Mouse (Mus musculus) liver, embryonic 14.5 days (tissue): ENCODE measurements around the gene Ppm1d. TPM values are rescaled to one million over a fixed set of nuclear protein-coding genes. Genes with fewer than 3 reads are reported as not detected.

ENCODE experiments used
- ATAC-seq: fragments of 200-750 bp; cut with Nextera tagmentation; 2 replicates; pipeline ENCODE4 v1.8.0; 2017; ENCODE audit warnings: moderate number of reproducible peaks, mild to moderate bottlenecking, moderate library complexity; ENCODE audit not compliant: insufficient read depth
- DNase-seq, 3 experiments: peaks; one replicate each; pipeline ENCODE4 v3.0.0-alpha.2; 2012 to 2013; ENCODE audit warnings: low read depth in 3 of 3, low spot score in 3 of 3
- H3K27ac ChIP-seq: fragments of 300-500 bp; sonication (generic); 2 replicates; pipeline ENCODE4 v1.5.1; 2014; ENCODE audit warnings: moderate library complexity, mild to moderate bottlenecking, control low read depth, inconsistent platforms
- H3K27me3 ChIP-seq: fragments of 300-500 bp; sonication (generic); 2 replicates; pipeline ENCODE4 v1.6.1; 2014; ENCODE audit warnings: mild to moderate bottlenecking, low read length, moderate library complexity; ENCODE audit not compliant: control insufficient read depth, insufficient read depth
- H3K36me3 ChIP-seq: fragments of 300-500 bp; sonication (generic); replicated peaks from 2 replicates; pipeline ENCODE4 v1.6.1; 2014; ENCODE audit warnings: low read depth; ENCODE audit not compliant: control insufficient read depth, insufficient read depth
- H3K4me1 ChIP-seq, 2 experiments: fragments of 200-500 bp in 1 of 2; fragments of 300-500 bp in 1 of 2; sonication (generic) in 1 of 2; replicated peaks; 2 replicates each; pipeline ENCODE4 v1.6.1; 2012 to 2014; ENCODE audit warnings: antibody characterized with exemption in 1 of 2, inconsistent platforms in 1 of 2, low read length in 1 of 2; ENCODE audit not compliant: control insufficient read depth in 2 of 2, insufficient read depth in 2 of 2
- H3K4me2 ChIP-seq: fragments of 300-500 bp; sonication (generic); 2 replicates; pipeline ENCODE4 v1.6.1; 2014; ENCODE audit warnings: low read depth, mild to moderate bottlenecking, control low read depth, moderate library complexity
- H3K4me3 ChIP-seq, 2 experiments: fragments of 200-500 bp in 1 of 2; fragments of 300-500 bp in 1 of 2; sonication (generic) in 1 of 2; 2 replicates each; pipeline ENCODE4 v1.5.1; 2012 to 2014; ENCODE audit warnings: low read depth in 2 of 2, low read length in 2 of 2, mild to moderate bottlenecking in 2 of 2, control low read depth in 1 of 2, inconsistent platforms in 1 of 2, moderate library complexity in 1 of 2; ENCODE audit not compliant: insufficient read depth in 1 of 2
- H3K9ac ChIP-seq: fragments of 300-500 bp; sonication (generic); replicated peaks from 2 replicates; pipeline ENCODE4 v1.6.1; 2014; ENCODE audit warnings: mild to moderate bottlenecking, control low read depth, moderate library complexity
- H3K9me3 ChIP-seq: fragments of 300-500 bp; sonication (generic); 2 replicates; pipeline ENCODE4 v1.6.1; 2016; ENCODE audit warnings: low read length, mixed read lengths; ENCODE audit not compliant: control insufficient read depth
- CTCF ChIP-seq: IDR thresholded peaks from 2 replicates; pipeline ENCODE4 v1.5.1; 2016; ENCODE audit warnings: antibody characterized with exemption, low read depth, control low read depth
- EP300 ChIP-seq: IDR thresholded peaks from 2 replicates; pipeline ENCODE4 v1.6.1; 2016; ENCODE audit warnings: antibody characterized with exemption, low read depth
- WGBS: fragments of 180-500 bp; shearing (Covaris S2); extraction: QIAGEN DNeasy Blood & Tissue Kit; methylation state at CpG from one replicate; pipeline ENCODE4 v1.1.7; 2014; ENCODE audit not compliant: insufficient replicate concordance; 5-methylcytosine and 5-hydroxymethylcytosine counted together
- polyA plus RNA-seq, 2 experiments: library from polyadenylated mRNA; depleted of rRNA in 1 of 2; stranded (reverse) in 1 of 2; unstranded in 1 of 2; fragments of >200 nt; fragmentation: Nextera tagmentation in 1 of 2; extraction: Ambion mirVana in 1 of 2; gene quantifications; 2 replicates each; pipeline versions ENCODE4 v1.2.1 to v1.2.3; 2012 to 2014

Ppm1d gene
- polyA plus RNA-seq, 2 experiments, result 12.5 to 21.9 TPM

DNA sequence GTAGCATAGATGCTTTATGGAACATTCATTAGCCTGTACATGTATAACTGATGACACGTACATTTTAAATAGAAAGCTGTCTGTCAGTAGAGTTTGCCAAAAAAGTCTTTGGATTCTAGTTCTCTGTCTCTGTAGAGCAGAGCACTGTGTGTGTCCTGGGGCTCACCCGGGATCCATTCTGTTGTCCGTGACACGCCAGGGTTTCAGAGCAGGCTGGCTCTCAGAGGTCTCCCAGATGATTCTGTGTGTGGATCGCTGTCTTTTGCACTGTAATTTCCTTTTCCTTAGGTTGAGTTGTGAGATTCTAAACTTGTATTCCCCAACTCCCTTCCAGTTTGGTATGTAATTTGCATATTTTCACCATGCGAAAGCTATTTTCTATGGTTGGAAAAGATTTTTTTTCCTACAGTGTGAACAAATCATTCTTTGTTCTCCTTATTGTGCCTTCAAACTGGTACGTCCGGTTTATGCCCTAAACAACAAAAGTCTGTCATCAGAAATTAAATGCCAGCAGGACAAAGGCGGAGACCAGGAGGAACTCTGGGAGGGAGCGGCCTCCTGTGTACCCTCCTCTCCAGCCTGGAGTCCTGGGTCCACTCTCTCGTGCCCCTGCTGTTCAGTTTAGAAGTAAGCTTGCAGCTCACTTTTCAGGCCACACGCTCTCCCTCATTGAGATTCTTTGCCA is 81.3 kb downstream of the Ppm1d start:
- no peak for DNase-seq
- Histone ChIP-seq H3K36me3 (no peaks in the 10 kb centered on the region), H3K27ac (no peak overlapping the region), H3K9me3 (no peaks in the 10 kb centered on the region), H3K4me2 (no peak overlapping the region), H3K4me3 (no peak overlapping the region), H3K9ac (no peak overlapping the region), H3K4me1 (no peaks in the 10 kb centered on the region), H3K27me3 (no peaks in the 10 kb centered on the region)
- 75% methylated on average over 12 of the region's 12 CpGs for WGBS
- ATAC-seq, result no peak
- TF ChIP-seq EP300 (no peak), CTCF (no peak)

DNA sequence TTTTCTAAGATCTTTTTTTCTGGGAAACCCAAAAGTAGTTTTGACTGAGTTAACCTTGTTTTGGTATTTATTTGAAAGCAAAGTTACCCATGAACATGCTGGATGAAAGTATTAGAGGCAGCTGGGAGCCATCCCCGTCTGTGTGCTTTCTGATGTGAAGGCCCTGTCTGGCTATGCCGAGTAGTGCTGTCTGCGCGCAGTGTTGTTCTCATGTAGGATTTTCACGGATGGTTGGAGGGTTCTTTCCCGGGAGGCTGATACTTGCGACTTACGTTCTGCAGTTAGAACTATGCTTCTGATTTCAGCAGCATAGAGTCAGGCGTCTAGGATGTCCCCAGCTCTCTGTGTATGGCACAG is 81.8 kb downstream of the Ppm1d start:
- no peaks in the 10 kb centered on the region for H3K27me3 ChIP-seq
- no peak overlapping the region for H3K4me3 ChIP-seq
- TF ChIP-seq CTCF (no peak), EP300 (no peak)
- H3K4me2 ChIP-seq, result no peak overlapping the region
- H3K36me3 ChIP-seq, result no peaks in the 10 kb centered on the region
- H3K9me3 ChIP-seq, result no peaks in the 10 kb centered on the region
- no peak overlapping the region for H3K27ac ChIP-seq
- DNase-seq (no peak), ATAC-seq (no peak)
- WGBS, result 79% methylated on average over 9 of the region's 9 CpGs
- no peak overlapping the region for H3K9ac ChIP-seq
- H3K4me1 ChIP-seq, result no peaks in the 10 kb centered on the region

DNA sequence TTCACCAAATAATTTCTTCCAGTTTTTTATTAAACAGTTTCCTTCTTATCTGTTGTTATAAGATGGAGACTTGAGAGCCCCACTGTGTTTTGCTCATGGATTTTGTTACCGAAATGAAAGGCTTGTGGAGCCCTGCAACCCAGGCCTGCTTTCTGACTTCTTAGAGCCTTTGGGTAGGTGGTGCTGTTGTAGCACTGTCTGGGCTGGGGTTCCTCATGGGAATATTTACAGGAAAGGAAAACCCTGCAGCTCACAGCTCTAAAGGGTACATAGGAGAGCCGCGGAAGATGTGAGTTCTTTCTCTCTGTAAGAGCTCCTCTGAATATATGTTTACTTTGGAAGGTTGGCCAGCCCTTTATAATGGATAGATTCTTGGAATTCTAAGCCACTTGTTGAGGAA is 82.9 kb downstream of the Ppm1d start:
- TF ChIP-seq EP300 (no peak), CTCF (no peak)
- no peak for DNase-seq
- Histone ChIP-seq H3K4me1 (no peaks in the 10 kb centered on the region), H3K27ac (no peak overlapping the region), H3K9me3 (no peaks in the 10 kb centered on the region), H3K4me3 (no peak overlapping the region), H3K27me3 (no peaks in the 10 kb centered on the region), H3K9ac (no peak overlapping the region), H3K36me3 (no peaks in the 10 kb centered on the region), H3K4me2 (no peak overlapping the region)
- ATAC-seq, result no peak
- 80% methylated on average over 3 of the region's 3 CpGs for WGBS

DNA sequence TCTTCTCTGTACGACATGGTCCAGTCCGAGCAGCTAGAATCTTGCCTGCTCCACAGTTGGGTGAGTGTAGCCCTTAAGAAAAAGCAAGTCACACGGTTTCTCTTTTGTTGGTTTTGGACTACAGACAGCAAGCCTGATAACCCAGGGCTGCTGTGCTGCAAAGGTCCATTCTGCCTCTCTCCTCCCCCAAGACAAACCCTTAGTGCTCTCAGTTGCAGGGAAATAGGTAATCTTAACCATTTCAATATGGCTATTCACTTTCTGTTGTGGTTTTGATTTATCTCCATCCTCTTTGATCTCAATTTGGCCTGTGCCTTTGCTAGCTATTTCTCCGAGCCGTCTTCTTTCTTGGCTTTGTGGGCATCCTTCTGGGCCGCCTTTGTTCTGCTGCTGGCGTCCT is 84.3 kb downstream of the Ppm1d start:
- 72% methylated on average over 7 of the region's 7 CpGs for WGBS
- H3K9me3 ChIP-seq, result no peaks in the 10 kb centered on the region
- no peak overlapping the region for H3K27ac ChIP-seq
- no peak for TF ChIP-seq EP300
- H3K9ac ChIP-seq, result no peak overlapping the region
- no peaks in the 10 kb centered on the region for H3K4me1 ChIP-seq
- DNase-seq (no peak), ATAC-seq (no peak)
- no peak overlapping the region for H3K4me2 ChIP-seq
- H3K27me3 ChIP-seq, result no peaks in the 10 kb centered on the region
- no peak overlapping the region for H3K4me3 ChIP-seq
- no peaks in the 10 kb centered on the region for H3K36me3 ChIP-seq

Other genes starting within 250 kb of the Ppm1d start
- gene Usp32, start 171.1 kb upstream of the Ppm1d start, polyA plus RNA-seq (2012; rRNA removed), result 15.0 and 25.6 TPM in 2 replicates
- 14.4 and 17.7 TPM in 2 replicates for gene Usp32, start 171.1 kb upstream of the Ppm1d start, polyA plus RNA-seq (2014; fragmentation: Nextera tagmentation; extraction: Ambion mirVana)
- not detected in 2 replicates for gene 1700125H20Rik, start 140.8 kb upstream of the Ppm1d start, polyA plus RNA-seq (2012; rRNA removed)
- 0.25 TPM in 1 of 2 replicates, not detected in the other for gene 1700125H20Rik, start 140.8 kb upstream of the Ppm1d start, polyA plus RNA-seq (2014; fragmentation: Nextera tagmentation; extraction: Ambion mirVana)
- gene Appbp2, start 76.1 kb upstream of the Ppm1d start, polyA plus RNA-seq (2012; rRNA removed), result 5.7 and 7.3 TPM in 2 replicates
- gene Appbp2, start 76.1 kb upstream of the Ppm1d start, polyA plus RNA-seq (2014; fragmentation: Nextera tagmentation; extraction: Ambion mirVana), result 12.2 and 13.8 TPM in 2 replicates
- gene Bcas3, start 41.9 kb downstream of the Ppm1d start, polyA plus RNA-seq (2012; rRNA removed), result 6.9 and 7.2 TPM in 2 replicates
- gene Bcas3, start 41.9 kb downstream of the Ppm1d start, polyA plus RNA-seq (2014; fragmentation: Nextera tagmentation; extraction: Ambion mirVana), result 16.9 and 17.5 TPM in 2 replicates